8 mouse cellular contexts compared by ENCODE assay signal in the genomic region with DNA sequence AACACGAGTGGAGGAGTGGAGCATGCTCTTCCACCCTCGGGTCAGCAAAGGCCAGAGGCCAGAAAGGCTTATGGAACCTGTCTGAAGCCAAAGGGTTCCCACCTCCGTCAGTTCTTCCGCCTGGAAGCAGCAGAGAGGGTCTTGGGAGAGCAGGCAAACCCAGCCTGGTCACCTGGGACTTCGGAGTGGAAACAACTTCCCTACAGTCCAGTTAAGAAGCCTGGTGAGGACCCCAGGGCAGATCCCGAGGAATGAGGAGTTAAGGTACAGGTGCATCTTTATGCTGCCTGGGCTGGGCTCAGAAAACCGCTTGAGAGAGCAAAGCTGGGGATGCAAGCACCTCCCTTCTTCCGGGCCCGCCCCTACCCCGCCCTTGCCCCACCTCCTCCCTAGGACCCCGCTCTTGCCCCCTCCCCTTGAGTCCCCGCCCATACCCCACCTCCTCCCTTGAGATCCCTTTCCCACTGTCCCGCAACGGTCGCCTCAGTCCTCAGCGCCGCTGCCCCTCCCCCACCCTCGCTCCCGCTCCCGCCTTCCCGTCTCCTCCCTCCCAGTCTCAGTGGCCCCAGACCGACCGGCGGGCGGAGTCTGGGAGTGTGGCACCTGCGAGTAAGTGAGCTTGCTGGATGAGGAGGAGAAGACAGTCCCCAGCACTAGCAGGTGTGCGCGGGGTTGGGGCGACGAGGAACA. TPM values are rescaled to one million over a fixed set of nuclear protein-coding genes. Genes with fewer than 3 reads are reported as not detected.
DNase-seq lines count a peak whose midpoint lies in the region; ATAC-seq and TF ChIP-seq lines count a peak whose summit lies in the region.

A gene (plus strand): TSS at position 450 of the 690 bp plus-strand sequence.

- POLR2A ChIA-PET in Patski (lab: Charles Lee), result no interaction called here

- H3K4me1 ChIP-seq in forebrain, embryonic 11.5 days (replicated peaks; ENCODE audit: control insufficient read depth, insufficient read depth, low read length), result peaks cover 34% of the 10 kb centered on the region
- peaks cover 4% of the 10 kb centered on the region; the same call in 1 of the 2 replicates for H3K4me1 ChIP-seq in lung, postnatal 0 days (ENCODE audit: insufficient read depth, low read depth, low read length)

- H3K36me3 ChIP-seq in forebrain, embryonic 11.5 days (ENCODE audit: control insufficient read depth, insufficient read depth, low read length), result no peaks in the 10 kb centered on the region
- no peaks in the 10 kb centered on the region for H3K36me3 ChIP-seq in lung, postnatal 0 days (ENCODE audit: insufficient read depth, low read length)

- under 1% methylated on average over 23 of the region's 30 CpGs for WGBS in forebrain, embryonic 11.5 days
- 1% methylated on average over 28 of the region's 30 CpGs for WGBS in lung, postnatal 0 days

- H3K9ac ChIP-seq in forebrain, embryonic 11.5 days (ENCODE audit: low read length), result peak within 1 kb of the TSS; percentile 79
- H3K9ac ChIP-seq in lung, postnatal 0 days (replicated peaks; ENCODE audit: low read depth), result no peak within 1 kb of the TSS

- no peak for DNase-seq in Patski (ENCODE audit: low read depth, low spot score)
- DNase-seq in brain, embryonic 18.5 days (ENCODE audit: low read depth, low spot score), result peak; percentile 61
- DNase-seq in forebrain, embryonic 11.5 days (ENCODE audit: low spot score), result peak; percentile 96
- no peak for DNase-seq in heart, postnatal 25 days (ENCODE audit: low spot score)
- DNase-seq in kidney, postnatal 4 days, result peak; percentile 84 to 90
- DNase-seq in lung, postnatal 0 days (ENCODE audit: low spot score), result peak; percentile 79
- peak; percentile 91 for DNase-seq in retina, embryonic 14.5 days (ENCODE audit: low spot score)
- no peak for DNase-seq in spleen, postnatal 14 days (ENCODE audit: low spot score in 2 of 2)

- no peaks in the 10 kb centered on the region for H3K9me3 ChIP-seq in forebrain, embryonic 11.5 days (ENCODE audit: control insufficient read depth, low read length)
- no peaks in the 10 kb centered on the region for H3K9me3 ChIP-seq in lung, postnatal 0 days (ENCODE audit: low read length)

- intact Hi-C loops in heart, postnatal 25 days (cut with DNase I), result no loop called here

- peaks cover 3% of the 10 kb centered on the region for H3K27me3 ChIP-seq in Patski
- H3K27me3 ChIP-seq in forebrain, embryonic 11.5 days (ENCODE audit: control insufficient read depth, insufficient read depth, low read length), result no peaks in the 10 kb centered on the region
- H3K27me3 ChIP-seq in lung, postnatal 0 days (replicated peaks; ENCODE audit: insufficient read depth, low read length), result no peaks in the 10 kb centered on the region

- peak within 1 kb of the TSS; percentile 76 for H3K4me2 ChIP-seq in forebrain, embryonic 11.5 days (ENCODE audit: low read depth, low read length, severe bottlenecking)
- peak within 1 kb of the TSS; percentile 78 for H3K4me2 ChIP-seq in lung, postnatal 0 days (replicated peaks; ENCODE audit: low read depth, low read length)

- TF ChIP-seq CTCF in Patski (IDR thresholded peaks at IDR 0.05), result no peak
- TF ChIP-seq CTCF in lung, postnatal 0 days (IDR thresholded peaks at IDR 0.05), result 0 out of 2 replicates have a peak, but pooled peaks have one; percentile 1

- CTCF ChIA-PET in Patski (lab: Charles Lee), result no interaction called here

- TF ChIP-seq EP300 in lung, postnatal 0 days (IDR thresholded peaks at IDR 0.05), result no peak

- H3K27ac ChIP-seq in forebrain, embryonic 11.5 days (ENCODE audit: low read depth, low read length), result peak within 1 kb of the TSS; percentile 91
- no peak within 1 kb of the TSS for H3K27ac ChIP-seq in lung, postnatal 0 days (ENCODE audit: low read length)

- ATAC-seq in Patski, result peak; percentile 58
- peak; percentile 73 for ATAC-seq in forebrain, embryonic 11.5 days (replicated peaks; ENCODE audit: low FRiP score)
- peak; percentile 81 for ATAC-seq in lung, postnatal 0 days

- peak within 1 kb of the TSS; percentile 51 for H3K4me3 ChIP-seq in forebrain, embryonic 11.5 days (ENCODE audit: low read depth, low read length)
- H3K4me3 ChIP-seq in lung, postnatal 0 days (ENCODE audit: low read depth, low read length), result peak within 1 kb of the TSS; percentile 45

- in situ Hi-C loops in Patski (cut with MboI; ENCODE audit: low pct_unique_long_range_greater_than_20kb), result no loop called here

RNA-seq across cellular contexts. Expression of the gene that starts here (rescaled TPM):
- polyA plus RNA-seq in Patski (2021), result 6.8 TPM
- 55.5 and 63.8 TPM in 2 replicates for polyA plus RNA-seq in forebrain, embryonic 11.5 days (2014; fragmentation: Nextera tagmentation; extraction: Ambion mirVana)
- 10 to 100 TPM; 44.7 to 69.4 TPM for total RNA-seq in heart, postnatal 25 days (2021)
- 12.9 and 16.8 TPM in 2 replicates for polyA plus RNA-seq in lung, postnatal 0 days (2015; fragmentation: Nextera tagmentation; extraction: Ambion mirVana)

Comparison
In these comparisons a context has a peak if more than half of its experiments do, and no peak if none do; other contexts are left out.
1. DNase-seq: peak in brain, embryonic 18.5 days (single experiment), forebrain, embryonic 11.5 days (single experiment), kidney, postnatal 4 days (2 of 2), lung, postnatal 0 days (single experiment) and retina, embryonic 14.5 days (single experiment); none in Patski (single experiment), heart, postnatal 25 days (single experiment) and spleen, postnatal 14 days (0 of 2).
2. Peak in every context shown above with its lines, with median percentiles within 50 percentile points of each other: ATAC-seq.